Mouse (Mus musculus) C2C12 (cell line): ENCODE measurements around the gene Timp3.

Experiments
- CEBPB ChIP-seq: IDR thresholded peaks from one replicate; pipeline ENCODE4 v1.6.1; 2011; ENCODE audit warnings: low read depth, mild to moderate bottlenecking, control low read depth, moderate library complexity
- CTCF ChIP-seq: IDR thresholded peaks from one replicate; pipeline ENCODE4 v1.5.1; 2011; ENCODE audit not compliant: control insufficient read depth, insufficient read depth, insufficient read length
- FOSL1 ChIP-seq: IDR thresholded peaks from one replicate; pipeline ENCODE4 v1.8.0; 2011; ENCODE audit warnings: mild to moderate bottlenecking, low read length; ENCODE audit not compliant: poor library complexity, insufficient read depth, severe bottlenecking
- MAX ChIP-seq: IDR thresholded peaks from one replicate; pipeline ENCODE4 v1.6.1; 2011; ENCODE audit warnings: mild to moderate bottlenecking, control low read depth
- MYOD1 ChIP-seq: IDR thresholded peaks from one replicate; pipeline ENCODE4 v1.6.1; 2011; ENCODE audit warnings: low read depth; ENCODE audit not compliant: control insufficient read depth, insufficient read length
- MYOG ChIP-seq: IDR thresholded peaks from one replicate; pipeline ENCODE4 v1.6.1; 2011; ENCODE audit not compliant: control insufficient read depth, insufficient read length; ENCODE audit errors: extremely low read depth
- USF1 ChIP-seq: IDR thresholded peaks from one replicate; pipeline ENCODE4 v1.6.1; 2011; ENCODE audit warnings: low read depth, mild to moderate bottlenecking, control low read depth, moderate library complexity

GRCm38 (mm10) chr10:86328691-86329090 lies 28.5 kb downstream of the Timp3 start:
- TF ChIP-seq CTCF: no peak
- no peak for TF ChIP-seq FOSL1
- TF ChIP-seq CEBPB: no peak
- TF ChIP-seq USF1: no peak
- TF ChIP-seq MAX: no peak
- no peak for TF ChIP-seq MYOG
- TF ChIP-seq MYOD1: no peak
